Mouse (Mus musculus): Measurements from ENCODE around the gene Rbfox2.

- TF ChIP-seq CTCF (IDR thresholded peaks at IDR 0.05; ENCODE audit: low read depth, low read length) (no peak), POLR2A (IDR thresholded peaks at IDR 0.05; ENCODE audit: borderline replicate concordance, low read depth, low read length) (no peak)
Observed at GRCm38 (mm10) chr15:77062746-77063145, 244.1 kb downstream of the Rbfox2 start.

All from bone marrow macrophage, adult 2 months (primary cell).